Mouse (Mus musculus) MN1 (cell line): ENCODE results near the gene Gm12258.
A peak's percentile ranks its signal among the peaks of the same experiment; 100 is the strongest.
"Not testable (repeated sequence)": the region's sequence is repeated elsewhere in the genome, so short reads cannot be mapped to it uniquely, and the experiment has no call there.

Experiments used
- DNase-seq: peaks from one replicate; pipeline ENCODE4 v3.0.0-alpha.2; 2016; ENCODE audit warnings: low spot score

The Gm12258 gene

GRCm38 (mm10) chr11:58846919-58847461, at the start of gene Gm12258:
Gene Gm12258 (plus strand): TSS chr11:58847158.
- DNase-seq, result peak; percentile 99

GRCm38 (mm10) chr11:58799747-58800146, 47.2 kb upstream of the Gm12258 start:
- DNase-seq, result no peak

GRCm38 (mm10) chr11:58801558-58802228, 45.3 kb upstream of the Gm12258 start, which contains the start of gene Fam183b:
Gene Fam183b (minus strand): TSS chr11:58801960.
- DNase-seq, result no peak

- no peak for DNase-seq
Observed at GRCm38 (mm10) chr11:58803871-58804270, 43.1 kb upstream of the Gm12258 start.

- DNase-seq, result no peak
Observed at GRCm38 (mm10) chr11:58804393-58804792, 42.6 kb upstream of the Gm12258 start.

GRCm38 (mm10) chr11:58812001-58812400, 35.0 kb upstream of the Gm12258 start:
- DNase-seq, result no peak

DNA sequence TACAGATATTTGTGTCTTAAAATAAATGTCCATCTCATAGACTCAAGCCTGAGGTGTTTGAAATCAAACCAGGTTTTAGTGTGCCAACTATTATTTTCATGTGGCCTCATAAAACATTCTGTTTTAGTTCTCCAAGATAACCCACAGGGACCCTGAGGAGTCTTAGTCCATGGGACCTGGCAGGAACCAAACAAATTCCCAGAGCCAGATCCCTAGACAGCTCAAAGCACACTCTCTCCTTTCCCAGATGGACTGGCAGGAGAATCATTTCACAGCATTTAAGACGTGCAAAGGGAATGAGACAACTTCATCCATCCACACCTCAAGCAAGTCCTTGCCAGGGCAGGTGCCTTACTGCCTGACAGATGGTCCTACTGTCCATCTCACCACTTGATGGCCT, 32.3 kb upstream of the Gm12258 start, which contains the start of gene Olfr313:
TSS of gene Olfr313 (plus strand) at position 301 of the 400 bp plus-strand sequence.
- DNase-seq, result not testable (repeated sequence)

- DNase-seq, result no peak
Observed at GRCm38 (mm10) chr11:58815676-58816075, 31.3 kb upstream of the Gm12258 start.

DNA sequence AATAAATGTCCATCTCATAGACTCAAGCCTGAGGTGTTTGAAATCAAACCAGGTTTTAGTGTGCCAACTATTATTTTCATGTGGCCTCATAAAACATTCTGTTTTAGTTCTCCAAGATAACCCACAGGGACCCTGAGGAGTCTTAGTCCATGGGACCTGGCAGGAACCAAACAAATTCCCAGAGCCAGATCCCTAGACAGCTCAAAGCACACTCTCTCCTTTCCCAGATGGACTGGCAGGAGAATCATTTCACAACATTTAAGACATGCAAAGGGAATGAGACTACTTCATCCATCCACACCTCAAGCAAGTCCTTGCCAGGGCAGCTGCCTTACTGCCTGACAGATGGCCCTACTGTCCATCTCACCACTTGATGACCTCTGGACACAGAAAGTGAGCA, 18.0 kb upstream of the Gm12258 start, which contains the start of gene Olfr312:
TSS of gene Olfr312 (plus strand) at position 301 of the 400 bp plus-strand sequence.
- DNase-seq, result not testable (repeated sequence)

GRCm38 (mm10) chr11:58829764-58830163, 17.2 kb upstream of the Gm12258 start:
- DNase-seq, result no peak

- not testable (repeated sequence) for DNase-seq
Observed at GRCm38 (mm10) chr11:58832541-58832940, 14.4 kb upstream of the Gm12258 start.

DNA sequence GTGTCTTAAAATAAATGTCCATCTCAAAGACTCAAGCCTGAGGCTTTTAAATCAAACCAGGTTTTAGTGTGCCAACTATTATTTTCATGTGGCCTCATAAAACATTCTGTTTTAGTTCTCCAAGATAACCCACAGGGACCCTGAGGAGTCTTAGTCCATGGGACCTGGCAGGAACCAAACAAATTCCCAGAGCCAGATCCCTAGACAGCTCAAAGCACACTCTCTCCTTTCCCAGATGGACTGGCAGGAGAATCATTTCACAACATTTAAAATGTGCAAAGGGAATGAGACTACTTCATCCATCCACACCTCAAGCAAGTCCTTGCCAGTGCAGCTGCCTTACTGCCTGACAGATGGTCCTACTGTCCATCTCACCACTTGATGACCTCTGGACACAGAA, 8.0 kb upstream of the Gm12258 start, which contains the start of gene Olfr311:
TSS of gene Olfr311 (plus strand) at position 301 of the 400 bp plus-strand sequence.
- not testable (repeated sequence) for DNase-seq

GRCm38 (mm10) chr11:58847636-58848035, 678 bp downstream of the Gm12258 start:
- DNase-seq, result peak; percentile 29

- peak; percentile 23 for DNase-seq
Observed at GRCm38 (mm10) chr11:58849731-58850130, 2.8 kb downstream of the Gm12258 start.

DNA sequence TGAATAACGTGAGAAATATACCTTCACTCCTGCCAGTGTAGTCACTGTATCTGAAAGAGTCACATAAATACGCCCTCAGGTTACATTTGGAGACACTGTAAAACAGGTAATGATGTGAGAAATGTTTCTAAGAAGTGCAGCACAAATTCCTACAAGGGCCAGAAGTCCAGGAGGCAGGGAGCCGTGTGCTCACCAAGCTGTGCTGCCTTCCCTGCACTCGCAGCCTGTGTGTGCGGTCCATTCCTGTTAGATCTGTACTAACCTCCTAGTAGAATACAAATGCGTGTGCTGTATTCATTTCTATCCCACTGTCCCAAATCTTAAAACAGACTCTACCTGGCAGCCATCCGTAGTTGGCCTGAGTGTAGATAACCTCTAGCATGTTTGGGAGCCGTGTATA, 13.8 kb downstream of the Gm12258 start:
- no peak for DNase-seq

DNA sequence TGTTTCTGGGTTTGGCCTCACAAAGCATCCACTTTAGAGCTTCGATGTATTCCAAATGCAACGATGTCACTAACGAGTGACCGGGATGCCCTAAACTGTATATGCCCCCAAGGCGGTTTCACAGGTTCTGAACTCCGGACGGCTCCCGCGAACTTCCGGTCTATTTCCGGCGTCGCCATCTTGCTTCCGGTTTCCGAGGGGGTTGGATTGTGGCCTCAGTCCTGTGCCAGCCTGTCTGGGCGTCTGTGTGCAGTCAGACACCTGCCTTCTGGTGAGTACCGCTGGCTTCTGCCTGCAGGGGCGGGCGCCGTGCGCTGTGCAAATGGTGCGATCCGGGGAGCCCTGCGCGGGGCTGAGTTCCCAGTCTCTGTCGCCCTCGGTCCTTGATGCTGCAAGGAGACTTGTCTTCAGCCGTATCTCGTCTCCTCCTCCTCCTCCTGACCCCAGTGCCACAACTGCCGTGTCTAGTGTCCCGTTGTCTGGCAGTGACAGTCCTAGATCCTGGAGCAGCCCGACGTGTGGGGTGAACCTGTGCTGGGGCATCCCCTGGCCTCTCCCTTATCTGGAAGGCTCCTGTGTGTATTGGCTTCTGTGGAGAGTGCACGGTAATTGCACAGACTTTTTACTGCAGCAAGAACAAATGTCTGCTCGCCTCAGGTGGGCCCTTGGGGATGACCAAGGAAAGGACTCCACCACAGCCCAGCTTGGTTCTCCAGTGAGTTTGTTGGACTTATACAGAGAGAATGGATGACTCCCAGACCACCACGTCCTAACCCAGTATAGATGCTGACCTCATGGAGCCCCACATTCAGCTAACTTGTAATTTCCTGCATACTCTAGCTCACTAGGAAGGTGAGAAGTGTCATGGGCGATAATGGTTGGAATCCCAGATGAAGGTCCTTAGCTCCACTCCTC, 20.3 kb downstream of the Gm12258 start, which contains the start of gene 2810021J22Rik:
TSS of gene 2810021J22Rik (plus strand) at position 178 of the 915 bp plus-strand sequence.
- peak; percentile 87 for DNase-seq

GRCm38 (mm10) chr11:58867954-58868330, 21.0 kb downstream of the Gm12258 start:
- no peak for DNase-seq

GRCm38 (mm10) chr11:58870961-58871360, 24.0 kb downstream of the Gm12258 start:
- DNase-seq, result no peak

DNA sequence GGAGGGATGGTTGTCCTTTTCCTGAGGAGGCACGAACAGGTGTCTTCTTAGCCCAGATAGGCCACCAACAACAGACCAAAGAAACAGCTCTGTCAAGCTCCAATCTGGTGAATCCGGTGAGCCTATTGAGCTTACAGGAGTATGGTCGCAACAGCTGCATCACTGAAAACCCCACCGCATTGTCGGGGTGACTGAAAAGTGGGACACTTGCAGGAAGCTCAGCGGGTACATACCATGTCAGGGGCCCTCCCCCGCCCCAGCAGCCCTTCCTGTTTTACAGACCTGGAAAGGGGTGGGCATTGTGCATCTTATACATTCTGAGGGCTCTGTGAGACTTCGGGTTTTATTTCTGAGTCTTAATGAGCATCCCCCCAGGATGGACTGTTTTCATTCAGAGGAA, 36.8 kb downstream of the Gm12258 start:
- no peak for DNase-seq

- no peak for DNase-seq
Observed at GRCm38 (mm10) chr11:58890511-58890910, 43.6 kb downstream of the Gm12258 start.

DNA sequence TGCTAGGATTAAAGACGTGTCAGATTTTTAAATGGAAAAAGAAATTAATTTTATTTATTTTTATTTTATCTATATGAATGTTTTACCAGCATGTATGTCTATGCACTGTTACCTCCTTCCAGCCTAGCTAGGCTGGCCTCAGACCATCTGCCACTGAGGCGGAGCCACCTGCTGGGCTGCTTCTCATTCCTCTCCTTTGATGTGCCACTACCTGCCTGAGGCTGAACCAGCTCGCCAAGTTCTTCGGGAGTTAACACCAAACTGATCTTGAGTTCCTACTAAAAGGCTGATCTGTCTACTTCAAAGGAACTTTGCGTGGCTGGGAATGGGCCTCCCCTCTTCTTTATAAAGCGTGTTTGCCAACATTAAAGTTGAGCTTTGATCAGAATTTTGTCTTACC, 47.5 kb downstream of the Gm12258 start:
- no peak for DNase-seq

- no peak for DNase-seq
Observed at GRCm38 (mm10) chr11:58897485-58897884, 50.5 kb downstream of the Gm12258 start.
